Mouse (Mus musculus): ENCODE results near the gene Sipa1l1. TPM values are rescaled to one million over a fixed set of nuclear protein-coding genes. Genes with fewer than 3 reads are reported as not detected.
A peak's percentile ranks its signal among the peaks of the same experiment; 100 is the strongest.

Gene Sipa1l1
- polyA plus RNA-seq, 1 experiment from 2014 or later = 14.1 TPM

- peak overlapping the region; percentile 49 for H3K9ac ChIP-seq
Measured at GRCm38 (mm10) chr12:82497866-82498631, 328.9 kb downstream of the Sipa1l1 start.

DNA sequence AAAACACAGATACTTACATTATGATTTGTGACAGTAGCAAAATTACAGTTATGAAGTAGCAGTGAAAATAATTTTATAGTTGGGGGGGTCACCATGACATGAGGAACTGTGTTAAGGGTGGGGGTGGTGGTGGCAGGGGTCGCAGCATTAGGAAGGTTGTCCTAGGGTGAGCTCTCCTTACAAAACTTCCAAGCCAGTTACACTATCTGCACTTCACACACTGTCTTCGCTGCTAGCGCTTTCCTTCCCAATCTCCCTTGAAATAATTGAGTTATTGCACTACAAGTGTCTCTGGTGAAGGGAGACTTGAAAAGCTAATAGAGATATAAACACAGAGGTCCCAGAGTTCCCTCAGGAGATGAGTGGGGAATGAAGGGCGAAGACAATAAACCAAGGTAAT, 329.6 kb downstream of the Sipa1l1 start:
- Histone ChIP-seq H3K4me2 (replicated peaks) (no peak overlapping the region), H3K9ac (no peak overlapping the region), H3K4me3 (replicated peaks; ENCODE audit: low read length) (no peak overlapping the region), H3K36me3 (replicated peaks; ENCODE audit: control insufficient read depth, insufficient read depth) (no peaks in the 10 kb centered on the region), H3K4me1 (replicated peaks; ENCODE audit: control insufficient read depth, insufficient read depth, low read length) (0 out of 2 replicates have a peak, but pooled peaks cover 4% of the 10 kb centered on the region), H3K27ac (no peak overlapping the region), H3K27me3 (ENCODE audit: control insufficient read depth, insufficient read depth, low read length) (no peaks in the 10 kb centered on the region), H3K9me3 (ENCODE audit: control insufficient read depth, low read length) (no peaks in the 10 kb centered on the region)
- ATAC-seq (ENCODE audit: low FRiP score) (no peak), DNase-seq (ENCODE audit: low spot score) (no peak)
- 80% methylated on average over 4 of the region's 4 CpGs for WGBS

More at GRCm38 (mm10) chr12:82497866-82498631, 328.9 kb downstream of the Sipa1l1 start:
- Histone ChIP-seq H3K4me2 (replicated peaks) (peak overlapping the region; percentile 48), H3K27ac (no peak overlapping the region), H3K9me3 (ENCODE audit: control insufficient read depth, low read length) (no peaks in the 10 kb centered on the region), H3K36me3 (replicated peaks; ENCODE audit: control insufficient read depth, insufficient read depth) (no peaks in the 10 kb centered on the region), H3K4me1 (replicated peaks; ENCODE audit: control insufficient read depth, insufficient read depth, low read length) (0 out of 2 replicates have a peak, but pooled peaks cover 4% of the 10 kb centered on the region), H3K27me3 (ENCODE audit: control insufficient read depth, insufficient read depth, low read length) (no peaks in the 10 kb centered on the region), H3K4me3 (replicated peaks; ENCODE audit: low read length) (peak overlapping the region; percentile 17)
- DNase-seq (ENCODE audit: low spot score) (peak; percentile 77), ATAC-seq (ENCODE audit: low FRiP score) (peak; percentile 69; the same call in 1 of the 2 replicates)
- WGBS = 29% methylated on average over 11 of the region's 11 CpGs

- no peaks in the 10 kb centered on the region for H3K9me3 ChIP-seq (ENCODE audit: control insufficient read depth, low read length)
- H3K4me1 ChIP-seq (replicated peaks; ENCODE audit: control insufficient read depth, insufficient read depth, low read length) = 0 out of 2 replicates have a peak, but pooled peaks cover 4% of the 10 kb centered on the region
- no peak overlapping the region for H3K27ac ChIP-seq
- no peaks in the 10 kb centered on the region for H3K36me3 ChIP-seq (replicated peaks; ENCODE audit: control insufficient read depth, insufficient read depth)
- no peak overlapping the region for H3K4me2 ChIP-seq (replicated peaks)
- no peak for DNase-seq (ENCODE audit: low spot score)
- no peak overlapping the region for H3K4me3 ChIP-seq (replicated peaks; ENCODE audit: low read length)
- no peak overlapping the region for H3K9ac ChIP-seq
- no peak for ATAC-seq (ENCODE audit: low FRiP score)
- WGBS = 93% methylated on average over 5 of the region's 5 CpGs
- H3K27me3 ChIP-seq (ENCODE audit: control insufficient read depth, insufficient read depth, low read length) = no peaks in the 10 kb centered on the region
Measured at GRCm38 (mm10) chr12:82499731-82500130, 330.6 kb downstream of the Sipa1l1 start.

All from hindbrain, embryonic 14.5 days (tissue).